Mouse (Mus musculus) limb, embryonic 15.5 days (tissue): ENCODE data around the gene Rasl10a. TPM values are rescaled to one million over a fixed set of nuclear protein-coding genes. Genes with fewer than 3 reads are reported as not detected.

ENCODE experiments used
- ATAC-seq: fragments of 200-750 bp; cut with Nextera tagmentation; 2 replicates; pipeline ENCODE4 v1.8.0; 2017; ENCODE audit warnings: low read depth, moderate TSS enrichment; ENCODE audit not compliant: insufficient number of reproducible peaks, low FRiP score, low TSS enrichment
- H3K27ac ChIP-seq: fragments of 300-500 bp; sonication (generic); 2 replicates; pipeline ENCODE4 v1.5.1; 2015; ENCODE audit warnings: moderate library complexity, mild to moderate bottlenecking, inconsistent platforms
- H3K27me3 ChIP-seq: fragments of 300-500 bp; sonication (generic); 2 replicates; pipeline ENCODE4 v1.6.1; 2015; ENCODE audit warnings: inconsistent platforms
- H3K36me3 ChIP-seq: fragments of 300-500 bp; sonication (generic); 2 replicates; pipeline ENCODE4 v1.6.1; 2015; ENCODE audit warnings: inconsistent platforms
- H3K4me1 ChIP-seq: fragments of 300-500 bp; sonication (generic); 2 replicates; pipeline ENCODE4 v1.6.1; 2015; ENCODE audit warnings: inconsistent platforms
- H3K4me2 ChIP-seq: fragments of 300-500 bp; sonication (generic); 2 replicates; pipeline ENCODE4 v1.6.1; 2015; ENCODE audit warnings: mild to moderate bottlenecking, inconsistent platforms
- H3K4me3 ChIP-seq: fragments of 300-500 bp; sonication (generic); 2 replicates; pipeline ENCODE4 v1.5.1; 2015; ENCODE audit warnings: mild to moderate bottlenecking, inconsistent platforms
- H3K9ac ChIP-seq: fragments of 300-500 bp; sonication (generic); 2 replicates; pipeline ENCODE4 v1.6.1; 2015; ENCODE audit warnings: inconsistent platforms
- H3K9me3 ChIP-seq: fragments of 300-500 bp; sonication (generic); 2 replicates; pipeline ENCODE4 v1.6.1; 2016; ENCODE audit warnings: inconsistent platforms
- WGBS: fragments of 180-500 bp; shearing (Covaris S2); methylation state at CpG from one replicate; pipeline ENCODE4 v1.1.7; 2015; 5-methylcytosine and 5-hydroxymethylcytosine counted together
- polyA plus RNA-seq: library from polyadenylated mRNA; unstranded; fragments of >200 nt; fragmentation: Nextera tagmentation; extraction: Ambion mirVana; gene quantifications from 2 replicates; pipeline ENCODE4 v1.2.1, GENCODE M21; 2015

Gene Rasl10a
- polyA plus RNA-seq, 1 experiment from 2014 or later: 7.1 TPM

- no peak overlapping the region for H3K9ac ChIP-seq
- 0 out of 2 replicates have a peak overlapping the region, but pooled peaks have one; percentile 17 for H3K27ac ChIP-seq
Observed at GRCm38 (mm10) chr11:5055945-5056938, 1.7 kb upstream of the Rasl10a start.

DNA sequence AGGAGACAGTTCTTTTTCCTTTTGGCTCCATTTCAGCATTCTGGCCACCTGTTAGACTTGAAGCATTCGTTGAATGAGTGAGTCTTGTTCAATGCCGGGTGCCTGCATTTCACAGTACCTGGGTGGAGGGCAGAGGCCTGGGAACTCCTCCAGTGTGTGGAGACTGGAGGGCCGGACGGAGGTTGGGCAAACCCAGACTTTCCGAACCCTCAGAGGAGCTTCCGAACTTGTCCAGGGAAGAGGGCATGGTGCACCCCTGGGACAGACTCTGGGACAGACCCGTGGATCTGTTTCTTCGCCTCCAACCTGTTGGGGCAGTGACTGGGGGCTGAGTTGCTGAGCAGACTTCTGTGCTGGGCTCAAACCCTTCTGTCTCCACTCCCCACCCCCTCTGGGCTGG is 864 bp upstream of the Rasl10a start:
- ATAC-seq: no peak
- Histone ChIP-seq H3K36me3 (peaks cover 6% of the 10 kb centered on the region), H3K27ac (no peak overlapping the region), H3K4me1 (peaks cover 50% of the 10 kb centered on the region), H3K9ac (no peak overlapping the region), H3K4me3 (no peak overlapping the region), H3K27me3 (peaks cover 71% of the 10 kb centered on the region), H3K9me3 (no peaks in the 10 kb centered on the region), H3K4me2 (no peak overlapping the region)
- WGBS: 55% methylated on average over 8 of the region's 8 CpGs

More at GRCm38 (mm10) chr11:5055945-5056938, 1.7 kb upstream of the Rasl10a start:
- 39% methylated on average over 23 of the region's 23 CpGs for WGBS
- ATAC-seq: no peak
- no peak overlapping the region for H3K4me2 ChIP-seq
- no peak overlapping the region for H3K4me3 ChIP-seq
- H3K36me3 ChIP-seq: peaks cover 6% of the 10 kb centered on the region
- no peaks in the 10 kb centered on the region for H3K9me3 ChIP-seq
- H3K27me3 ChIP-seq: peaks cover 63% of the 10 kb centered on the region
- peaks cover 42% of the 10 kb centered on the region for H3K4me1 ChIP-seq

DNA sequence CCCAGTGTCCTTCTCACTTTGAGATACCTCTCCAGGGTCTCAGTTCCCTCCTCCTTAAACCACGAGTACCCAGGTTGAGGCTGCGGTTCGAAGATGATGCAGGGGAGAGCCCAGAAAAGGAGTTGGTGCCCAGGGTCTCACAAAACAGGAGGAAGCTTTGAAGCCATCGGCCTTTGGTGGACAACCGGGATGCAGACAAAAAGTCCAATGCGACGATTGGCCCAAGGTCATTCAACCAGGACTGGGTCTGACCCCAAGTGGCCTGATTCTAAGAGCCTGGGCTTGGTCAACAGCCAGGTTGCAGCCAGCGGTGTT is 430 bp upstream of the Rasl10a start:
- Histone ChIP-seq H3K9ac (no peak overlapping the region; the same call in 1 of the 2 replicates), H3K36me3 (peaks cover 6% of the 10 kb centered on the region), H3K4me3 (peak overlapping the region; percentile 51), H3K4me1 (peaks cover 54% of the 10 kb centered on the region), H3K27ac (no peak overlapping the region), H3K9me3 (no peaks in the 10 kb centered on the region), H3K27me3 (peaks cover 75% of the 10 kb centered on the region), H3K4me2 (peak overlapping the region; percentile 96)
- WGBS: 21% methylated on average over 8 of the region's 8 CpGs
- no peak for ATAC-seq

DNA sequence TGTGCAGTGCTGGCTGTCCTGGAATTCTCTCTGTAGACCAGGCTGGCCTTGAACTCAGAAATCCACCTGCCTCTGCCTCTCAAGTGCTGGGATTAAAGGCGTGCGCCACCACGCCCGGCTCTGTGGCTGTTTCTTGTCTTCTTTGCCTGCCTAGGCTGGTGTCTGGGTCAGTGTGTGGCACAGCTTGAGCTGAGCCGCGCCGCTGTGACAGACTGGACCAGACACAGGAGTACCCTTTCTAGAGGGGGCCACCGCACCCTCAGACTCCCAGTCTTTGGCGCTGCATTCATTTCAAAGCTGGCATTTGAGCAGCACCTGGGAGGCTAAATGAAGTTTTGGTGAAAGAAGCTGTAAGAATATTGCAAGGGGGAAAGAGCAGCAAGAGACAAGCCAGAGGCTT is 855 bp downstream of the Rasl10a start:
- H3K9ac ChIP-seq: no peak overlapping the region
- H3K36me3 ChIP-seq: peaks cover 6% of the 10 kb centered on the region
- 31% methylated on average over 9 of the region's 9 CpGs for WGBS
- H3K27me3 ChIP-seq: peaks cover 86% of the 10 kb centered on the region
- ATAC-seq: no peak
- peak overlapping the region; percentile 51 for H3K4me3 ChIP-seq
- H3K4me1 ChIP-seq: peaks cover 67% of the 10 kb centered on the region
- H3K27ac ChIP-seq: no peak overlapping the region
- H3K9me3 ChIP-seq: no peaks in the 10 kb centered on the region
- H3K4me2 ChIP-seq: 0 out of 2 replicates have a peak overlapping the region, but pooled peaks have one; percentile 24

GRCm38 (mm10) chr11:5059230-5059629 is 1.3 kb downstream of the Rasl10a start:
- H3K4me2 ChIP-seq: 0 out of 2 replicates have a peak overlapping the region, but pooled peaks have one; percentile 24
- no peak for ATAC-seq
- 13% methylated on average over 14 of the region's 14 CpGs for WGBS
- no peak overlapping the region for H3K9ac ChIP-seq
- H3K36me3 ChIP-seq: peaks cover 6% of the 10 kb centered on the region
- H3K27me3 ChIP-seq: peaks cover 90% of the 10 kb centered on the region
- H3K4me1 ChIP-seq: peaks cover 72% of the 10 kb centered on the region
- H3K9me3 ChIP-seq: no peaks in the 10 kb centered on the region
- peak overlapping the region; percentile 51; the same call in 1 of the 2 replicates for H3K4me3 ChIP-seq
- H3K27ac ChIP-seq: no peak overlapping the region

DNA sequence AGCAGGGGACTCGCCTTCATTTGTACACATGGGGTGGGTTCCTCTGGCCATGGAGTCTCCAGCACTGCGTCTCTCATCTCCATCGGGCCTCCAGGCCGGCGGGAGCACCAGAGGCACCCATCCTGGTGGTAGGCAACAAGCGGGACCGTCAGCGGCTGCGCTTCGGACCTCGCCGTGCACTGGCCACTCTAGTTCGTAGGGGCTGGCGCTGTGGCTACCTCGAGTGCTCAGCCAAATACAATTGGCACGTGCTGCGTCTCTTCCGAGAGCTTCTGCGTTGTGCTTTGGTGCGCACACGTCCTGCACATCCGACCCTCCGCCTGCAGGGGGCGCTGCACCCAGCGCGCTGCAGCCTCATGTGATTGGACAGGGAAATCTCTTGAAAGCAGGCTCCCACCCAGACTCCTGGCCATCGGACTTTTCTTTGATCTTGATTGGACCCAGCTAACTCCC is 1.8 kb downstream of the Rasl10a start:
- H3K4me2 ChIP-seq: no peak overlapping the region

DNA sequence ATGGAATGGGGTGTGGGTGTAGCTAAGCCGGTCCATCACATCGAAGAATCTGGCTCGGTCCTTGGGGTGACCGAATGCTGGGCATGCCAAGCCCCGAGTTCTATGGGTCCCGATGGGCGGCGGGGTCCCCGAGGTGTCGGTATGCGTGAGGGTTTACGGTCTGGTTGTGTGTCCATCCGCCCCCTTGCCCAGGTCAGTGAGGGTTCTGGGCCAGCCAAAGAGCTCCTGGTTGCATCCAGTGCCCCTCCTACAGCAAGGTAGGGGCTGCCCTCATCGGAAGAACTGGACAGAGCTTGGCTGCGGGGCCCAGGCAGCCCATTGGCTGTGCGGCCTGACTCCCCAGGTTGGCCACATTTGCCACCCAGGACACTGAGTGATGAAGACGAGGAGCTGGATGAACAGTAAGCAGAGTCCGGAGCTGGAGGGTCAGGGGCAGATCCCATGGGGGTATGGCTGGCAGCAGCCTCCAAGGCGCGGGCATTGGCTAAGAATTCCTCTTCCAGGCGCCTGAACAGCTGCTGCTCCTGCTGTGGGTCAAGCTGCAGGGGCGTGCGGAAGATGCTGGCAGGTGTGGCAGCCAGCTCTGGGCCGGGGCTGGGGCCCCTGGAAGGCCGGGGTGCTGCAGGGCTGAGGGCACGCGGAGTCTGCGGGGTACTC is 3.0 kb downstream of the Rasl10a start:
- peaks cover 79% of the 10 kb centered on the region for H3K27me3 ChIP-seq
- H3K36me3 ChIP-seq: peaks cover 6% of the 10 kb centered on the region
- H3K9me3 ChIP-seq: no peaks in the 10 kb centered on the region
- ATAC-seq: no peak
- H3K4me3 ChIP-seq: peak overlapping the region; percentile 40
- H3K9ac ChIP-seq: no peak overlapping the region; the same call in 1 of the 2 replicates
- H3K27ac ChIP-seq: no peak overlapping the region
- peaks cover 80% of the 10 kb centered on the region for H3K4me1 ChIP-seq
- WGBS: 55% methylated on average over 28 of the region's 28 CpGs
- H3K4me2 ChIP-seq: peak overlapping the region; percentile 78

More for the DNA sequence above, 1.8 kb downstream of the Rasl10a start:
- Histone ChIP-seq H3K9me3 (no peaks in the 10 kb centered on the region), H3K9ac (no peak overlapping the region), H3K27me3 (peaks cover 90% of the 10 kb centered on the region), H3K27ac (no peak overlapping the region), H3K36me3 (peaks cover 6% of the 10 kb centered on the region), H3K4me3 (peak overlapping the region; percentile 51; the same call in 1 of the 2 replicates), H3K4me1 (peaks cover 77% of the 10 kb centered on the region)
- no peak for ATAC-seq
- WGBS: 15% methylated on average over 27 of the region's 27 CpGs

DNA sequence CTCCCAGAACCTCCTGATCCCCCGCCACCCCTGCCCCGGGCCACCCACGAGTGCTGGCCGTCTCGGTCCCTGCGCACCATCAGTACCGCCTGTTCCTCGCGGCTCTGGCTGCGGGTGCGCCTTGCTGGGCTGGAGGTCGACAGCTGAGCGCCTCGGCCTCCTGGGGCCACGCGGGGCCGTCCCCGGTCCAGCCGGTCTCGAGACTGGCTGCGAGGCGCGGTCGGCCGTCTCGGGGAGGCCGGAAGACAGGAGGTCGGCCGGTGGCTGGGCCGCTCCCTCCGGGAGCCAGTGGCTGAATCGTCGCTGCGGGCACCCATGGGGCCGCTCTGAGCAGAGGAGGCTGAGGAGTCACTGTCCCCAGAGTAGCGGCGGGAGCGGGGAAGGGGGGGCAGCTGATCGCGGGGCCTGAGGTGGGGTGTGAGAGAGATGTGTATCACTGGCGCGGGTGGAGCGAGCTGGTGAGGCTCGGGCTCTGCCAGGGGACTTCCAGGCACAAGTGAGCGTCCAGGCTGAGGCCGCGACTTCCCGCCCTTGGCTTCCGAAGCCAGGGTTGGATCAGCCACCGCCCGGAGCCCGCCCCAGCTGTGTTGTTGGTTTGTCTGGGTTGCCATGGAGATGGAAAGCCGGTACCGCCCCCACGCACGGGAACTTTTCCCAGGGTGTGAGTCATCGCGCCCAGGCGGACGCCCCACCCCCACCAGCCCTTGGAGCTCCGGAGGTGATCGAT is 3.6 kb downstream of the Rasl10a start:
- ATAC-seq: peak; percentile 43
- Histone ChIP-seq H3K27me3 (peaks cover 72% of the 10 kb centered on the region), H3K36me3 (peaks cover 6% of the 10 kb centered on the region), H3K4me1 (peaks cover 77% of the 10 kb centered on the region), H3K27ac (no peak overlapping the region), H3K4me2 (peak overlapping the region; percentile 78), H3K9ac (peak overlapping the region; percentile 35), H3K9me3 (no peaks in the 10 kb centered on the region), H3K4me3 (peak overlapping the region; percentile 40)
- 3% methylated on average over 61 of the region's 62 CpGs for WGBS

DNA sequence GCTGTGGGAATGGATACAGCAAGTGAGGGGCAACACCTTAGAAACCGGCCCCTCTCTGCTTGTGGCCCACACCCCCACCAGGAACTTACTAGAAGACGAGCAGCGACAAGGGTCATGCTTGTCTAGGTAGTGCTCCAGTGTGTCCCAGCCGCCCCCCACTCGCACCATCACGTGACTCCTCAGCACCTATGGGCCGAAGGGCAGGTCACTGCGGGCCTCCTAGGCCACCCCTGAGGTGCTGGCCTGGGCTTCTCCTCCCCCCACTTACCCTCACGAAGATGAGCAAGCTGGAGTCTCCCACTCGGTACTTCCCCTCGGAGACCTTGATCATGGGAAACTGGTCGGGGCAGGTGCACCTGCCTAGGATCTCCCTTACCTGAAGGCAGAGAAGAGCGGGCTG is 4.4 kb downstream of the Rasl10a start:
- Histone ChIP-seq H3K36me3 (peaks cover 6% of the 10 kb centered on the region), H3K27me3 (peaks cover 65% of the 10 kb centered on the region), H3K27ac (no peak overlapping the region), H3K4me2 (peak overlapping the region; percentile 78), H3K9me3 (no peaks in the 10 kb centered on the region), H3K4me3 (peak overlapping the region; percentile 40), H3K9ac (no peak overlapping the region), H3K4me1 (peaks cover 71% of the 10 kb centered on the region)
- ATAC-seq: no peak
- WGBS: 22% methylated on average over 13 of the region's 13 CpGs

- Histone ChIP-seq H3K27me3 (peaks cover 58% of the 10 kb centered on the region), H3K9me3 (no peaks in the 10 kb centered on the region), H3K4me2 (no peak overlapping the region; the same call in 1 of the 2 replicates), H3K4me1 (peaks cover 65% of the 10 kb centered on the region), H3K9ac (no peak overlapping the region), H3K27ac (no peak overlapping the region), H3K36me3 (peaks cover 9% of the 10 kb centered on the region), H3K4me3 (peak overlapping the region; percentile 40; the same call in 1 of the 2 replicates)
- WGBS: 67% methylated on average over 13 of the region's 13 CpGs
- no peak for ATAC-seq
Observed at GRCm38 (mm10) chr11:5062860-5063505, 5.1 kb downstream of the Rasl10a start.
